Mouse (Mus musculus): Measurements from ENCODE around the gene 1700025G04Rik. TPM values are rescaled to one million over a fixed set of nuclear protein-coding genes. Genes with fewer than 3 reads are reported as not detected.

The 1700025G04Rik gene
- polyA plus RNA-seq, 1 experiment, result 5.0 TPM

- 86% methylated on average over 7 of the region's 7 CpGs for WGBS
- no peak overlapping the region for H3K4me3 ChIP-seq (ENCODE audit: control insufficient read depth, insufficient read depth, low read length)
These were observed 115.5 kb downstream of the 1700025G04Rik start for GRCm38 (mm10) chr1:151974424-151974823.

DNA sequence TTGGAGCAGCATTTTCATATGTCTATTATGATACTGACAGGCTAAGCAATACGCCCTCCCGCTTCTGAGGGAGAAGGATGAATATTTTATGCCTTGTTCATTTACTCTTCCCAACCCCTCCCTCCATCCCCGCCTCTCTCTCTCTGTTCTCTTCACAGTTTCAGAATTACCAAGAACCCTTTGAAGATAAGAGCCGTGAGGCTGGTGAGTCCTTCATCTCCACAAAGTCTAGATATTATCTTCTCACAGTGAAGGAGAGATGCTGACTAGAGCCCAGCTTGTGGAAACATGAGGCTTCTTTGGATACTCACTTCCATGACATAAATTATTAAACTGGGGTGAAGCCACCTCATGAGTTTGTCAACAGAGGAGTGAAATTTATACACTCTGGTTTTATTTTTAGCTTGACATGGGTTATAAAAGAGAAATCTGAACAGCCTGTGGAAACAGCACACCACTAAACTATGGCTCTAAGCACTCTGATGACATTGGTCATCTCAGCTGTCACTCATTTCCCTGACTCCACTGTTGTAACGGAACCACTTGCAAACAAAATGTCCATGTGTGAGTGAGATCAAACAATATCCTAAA, 116.7 kb downstream of the 1700025G04Rik start:
- Histone ChIP-seq H3K4me3 (ENCODE audit: control insufficient read depth, insufficient read depth, low read length) (no peak overlapping the region), H3K36me3 (ENCODE audit: control insufficient read depth, insufficient read depth, low read length) (no peaks in the 10 kb centered on the region), H3K27me3 (ENCODE audit: control insufficient read depth, insufficient read depth, low read length) (no peaks in the 10 kb centered on the region), H3K27ac (ENCODE audit: control insufficient read depth, insufficient read depth, low read length) (no peak overlapping the region), H3K4me1 (replicated peaks; ENCODE audit: control insufficient read depth, insufficient read depth, low read length) (no peaks in the 10 kb centered on the region; the same call in 1 of the 2 replicates)
- no peak for DNase-seq
- 48% methylated on average over 5 of the region's 5 CpGs for WGBS
- no peak for TF ChIP-seq CTCF (IDR thresholded peaks at IDR 0.05; ENCODE audit: borderline replicate concordance, control insufficient read depth, extremely low read depth, insufficient read depth, low read length, poor library complexity)

More at GRCm38 (mm10) chr1:151974424-151974823, 115.5 kb downstream of the 1700025G04Rik start:
- no peaks in the 10 kb centered on the region; the same call in 1 of the 2 replicates for H3K4me1 ChIP-seq (replicated peaks; ENCODE audit: control insufficient read depth, insufficient read depth, low read length)
- H3K27me3 ChIP-seq (ENCODE audit: control insufficient read depth, insufficient read depth, low read length), result no peaks in the 10 kb centered on the region
- no peak overlapping the region for H3K27ac ChIP-seq (ENCODE audit: control insufficient read depth, insufficient read depth, low read length)
- H3K36me3 ChIP-seq (ENCODE audit: control insufficient read depth, insufficient read depth, low read length), result no peaks in the 10 kb centered on the region
- no peak for TF ChIP-seq CTCF (IDR thresholded peaks at IDR 0.05; ENCODE audit: borderline replicate concordance, control insufficient read depth, extremely low read depth, insufficient read depth, low read length, poor library complexity)
- TF ChIP-seq POLR2A (IDR thresholded peaks at IDR 0.05; ENCODE audit: control insufficient read depth, extremely low read depth, insufficient read depth, low read length, poor library complexity), result no peak
- no peak for DNase-seq

DNA sequence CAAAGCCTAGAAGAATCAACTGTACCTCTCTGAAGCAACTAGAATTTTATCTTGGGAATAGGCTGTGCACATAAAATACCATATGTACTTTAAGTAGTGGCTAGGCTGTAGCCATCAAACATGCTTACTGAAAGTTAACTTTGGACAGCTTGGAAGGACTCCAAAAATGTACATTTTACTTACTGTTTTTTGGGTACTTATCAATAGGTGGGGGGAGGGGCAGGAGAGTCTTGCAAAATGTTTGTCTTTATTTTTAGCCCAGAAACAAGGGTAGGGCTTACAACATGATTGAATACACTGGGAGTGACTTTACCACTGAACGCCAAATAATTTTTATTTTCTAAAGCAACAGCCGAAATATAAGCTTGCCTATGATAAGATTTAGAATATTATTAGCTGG, 118.3 kb downstream of the 1700025G04Rik start:
- no peak overlapping the region for H3K27ac ChIP-seq (ENCODE audit: control insufficient read depth, insufficient read depth, low read length)
- H3K27me3 ChIP-seq (ENCODE audit: control insufficient read depth, insufficient read depth, low read length), result no peaks in the 10 kb centered on the region
- 92% methylated on average over 2 of the region's 2 CpGs for WGBS
- TF ChIP-seq POLR2A (IDR thresholded peaks at IDR 0.05; ENCODE audit: control insufficient read depth, extremely low read depth, insufficient read depth, low read length, poor library complexity) (no peak), CTCF (IDR thresholded peaks at IDR 0.05; ENCODE audit: borderline replicate concordance, control insufficient read depth, extremely low read depth, insufficient read depth, low read length, poor library complexity) (no peak)
- DNase-seq, result no peak
- H3K36me3 ChIP-seq (ENCODE audit: control insufficient read depth, insufficient read depth, low read length), result no peaks in the 10 kb centered on the region
- H3K4me1 ChIP-seq (replicated peaks; ENCODE audit: control insufficient read depth, insufficient read depth, low read length), result no peaks in the 10 kb centered on the region; the same call in 1 of the 2 replicates
- no peak overlapping the region for H3K4me3 ChIP-seq (ENCODE audit: control insufficient read depth, insufficient read depth, low read length)

- Histone ChIP-seq H3K4me1 (replicated peaks; ENCODE audit: control insufficient read depth, insufficient read depth, low read length) (no peaks in the 10 kb centered on the region; the same call in 1 of the 2 replicates), H3K27me3 (ENCODE audit: control insufficient read depth, insufficient read depth, low read length) (no peaks in the 10 kb centered on the region), H3K36me3 (ENCODE audit: control insufficient read depth, insufficient read depth, low read length) (no peaks in the 10 kb centered on the region), H3K4me3 (ENCODE audit: control insufficient read depth, insufficient read depth, low read length) (no peak overlapping the region), H3K27ac (ENCODE audit: control insufficient read depth, insufficient read depth, low read length) (no peak overlapping the region)
- 88% methylated on average over 5 of the region's 5 CpGs for WGBS
- TF ChIP-seq CTCF (IDR thresholded peaks at IDR 0.05; ENCODE audit: borderline replicate concordance, control insufficient read depth, extremely low read depth, insufficient read depth, low read length, poor library complexity), result no peak
- no peak for TF ChIP-seq POLR2A (IDR thresholded peaks at IDR 0.05; ENCODE audit: control insufficient read depth, extremely low read depth, insufficient read depth, low read length, poor library complexity)
- DNase-seq, result no peak
These were observed 121.8 kb downstream of the 1700025G04Rik start for GRCm38 (mm10) chr1:151968126-151968525.

DNA sequence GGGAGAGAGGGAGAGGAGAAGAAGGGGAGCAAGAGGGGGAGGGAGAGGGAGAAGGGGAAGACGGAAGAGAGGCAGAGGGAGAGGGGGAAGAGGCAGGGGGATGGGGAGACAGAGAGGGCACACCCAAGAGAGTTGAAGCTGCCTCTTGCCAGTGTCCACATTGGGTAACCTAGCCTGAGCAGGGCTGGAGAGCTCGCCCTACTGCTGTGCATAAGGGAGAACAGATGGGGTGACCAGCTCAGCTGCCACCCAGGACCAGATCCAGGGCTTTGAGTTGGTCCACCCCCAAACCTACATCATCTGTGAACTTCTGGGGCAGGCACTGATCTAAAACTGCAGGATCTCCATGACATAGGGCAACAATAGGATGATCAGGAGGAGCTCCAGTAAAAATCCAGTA, 125.1 kb downstream of the 1700025G04Rik start:
- Histone ChIP-seq H3K4me3 (ENCODE audit: control insufficient read depth, insufficient read depth, low read length) (no peak overlapping the region), H3K4me1 (replicated peaks; ENCODE audit: control insufficient read depth, insufficient read depth, low read length) (peaks cover 5% of the 10 kb centered on the region), H3K27ac (ENCODE audit: control insufficient read depth, insufficient read depth, low read length) (no peak overlapping the region), H3K36me3 (ENCODE audit: control insufficient read depth, insufficient read depth, low read length) (no peaks in the 10 kb centered on the region), H3K27me3 (ENCODE audit: control insufficient read depth, insufficient read depth, low read length) (no peaks in the 10 kb centered on the region)
- no peak for DNase-seq
- WGBS, result 88% methylated on average over 2 of the region's 2 CpGs
- no peak for TF ChIP-seq CTCF (IDR thresholded peaks at IDR 0.05; ENCODE audit: borderline replicate concordance, control insufficient read depth, extremely low read depth, insufficient read depth, low read length, poor library complexity)
- no peak for TF ChIP-seq POLR2A (IDR thresholded peaks at IDR 0.05; ENCODE audit: control insufficient read depth, extremely low read depth, insufficient read depth, low read length, poor library complexity)

GRCm38 (mm10) chr1:151963248-151963647, 126.7 kb downstream of the 1700025G04Rik start:
- no peak for TF ChIP-seq POLR2A (IDR thresholded peaks at IDR 0.05; ENCODE audit: control insufficient read depth, extremely low read depth, insufficient read depth, low read length, poor library complexity)
- no peak for TF ChIP-seq CTCF (IDR thresholded peaks at IDR 0.05; ENCODE audit: borderline replicate concordance, control insufficient read depth, extremely low read depth, insufficient read depth, low read length, poor library complexity)
- no peak overlapping the region for H3K4me3 ChIP-seq (ENCODE audit: control insufficient read depth, insufficient read depth, low read length)
- 93% methylated on average over 7 of the region's 7 CpGs for WGBS
- DNase-seq, result no peak
- no peaks in the 10 kb centered on the region for H3K36me3 ChIP-seq (ENCODE audit: control insufficient read depth, insufficient read depth, low read length)
- peaks cover 5% of the 10 kb centered on the region for H3K4me1 ChIP-seq (replicated peaks; ENCODE audit: control insufficient read depth, insufficient read depth, low read length)
- H3K27ac ChIP-seq (ENCODE audit: control insufficient read depth, insufficient read depth, low read length), result no peak overlapping the region
- no peaks in the 10 kb centered on the region for H3K27me3 ChIP-seq (ENCODE audit: control insufficient read depth, insufficient read depth, low read length)

DNA sequence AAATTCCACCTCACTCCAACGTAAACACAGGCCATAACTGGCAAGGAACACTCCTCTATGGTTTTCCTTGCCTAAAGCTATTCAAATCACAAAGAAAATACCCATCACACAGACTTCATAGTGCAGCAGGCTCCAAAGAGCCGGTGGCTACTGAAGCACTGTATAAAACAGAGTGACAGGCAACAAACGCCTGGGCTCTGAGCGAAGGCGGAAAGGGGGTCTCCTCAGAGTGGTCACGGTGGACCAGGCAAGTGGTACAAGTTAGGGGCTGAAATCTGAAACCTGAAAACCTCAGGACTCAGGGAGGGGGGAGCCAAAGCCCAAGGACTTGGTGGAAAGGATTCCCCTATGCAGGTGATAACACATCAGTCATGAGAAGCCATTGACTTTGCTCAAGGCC, 127.8 kb downstream of the 1700025G04Rik start:
- no peak overlapping the region for H3K4me3 ChIP-seq (ENCODE audit: control insufficient read depth, insufficient read depth, low read length)
- TF ChIP-seq CTCF (IDR thresholded peaks at IDR 0.05; ENCODE audit: borderline replicate concordance, control insufficient read depth, extremely low read depth, insufficient read depth, low read length, poor library complexity) (no peak), POLR2A (IDR thresholded peaks at IDR 0.05; ENCODE audit: control insufficient read depth, extremely low read depth, insufficient read depth, low read length, poor library complexity) (no peak)
- H3K27ac ChIP-seq (ENCODE audit: control insufficient read depth, insufficient read depth, low read length), result no peak overlapping the region
- H3K4me1 ChIP-seq (replicated peaks; ENCODE audit: control insufficient read depth, insufficient read depth, low read length), result peaks cover 5% of the 10 kb centered on the region
- WGBS, result 94% methylated on average over 6 of the region's 6 CpGs
- H3K27me3 ChIP-seq (ENCODE audit: control insufficient read depth, insufficient read depth, low read length), result no peaks in the 10 kb centered on the region
- H3K36me3 ChIP-seq (ENCODE audit: control insufficient read depth, insufficient read depth, low read length), result no peaks in the 10 kb centered on the region
- no peak for DNase-seq

Data from thymus, adult 2 months (tissue).